Mouse (Mus musculus) MEL (cell line): ENCODE results near the gene Cadm4. TPM values are rescaled to one million over a fixed set of nuclear protein-coding genes. Genes with fewer than 3 reads are reported as not detected.
"Not testable (repeated sequence)": the region's sequence is repeated elsewhere in the genome, so short reads cannot be mapped to it uniquely, and the experiment has no call there.

Experiments
- DNase-seq: peaks from one replicate; pipeline ENCODE4 v3.0.0; 2011; ENCODE audit warnings: low read depth, low spot score
- H3K27ac ChIP-seq: 2 replicates; pipeline ENCODE4 v1.5.1; 2012; ENCODE audit warnings: low read depth, mild to moderate bottlenecking, control low read depth, low read length, moderate library complexity; ENCODE audit not compliant: control insufficient read depth
- H3K27me3 ChIP-seq, 2 experiments: fragments of 150-350 bp in 1 of 2; sonication (generic) in 1 of 2; 2 replicates each; pipeline ENCODE4 v1.6.1; 2012; ENCODE audit warnings: low read length in 2 of 2, mild to moderate bottlenecking in 2 of 2, improper control_type of control experiment in 1 of 2, moderate library complexity in 1 of 2; ENCODE audit not compliant: insufficient read depth in 2 of 2, control insufficient read depth in 1 of 2
- H3K36me3 ChIP-seq, 2 experiments: 2 replicates each; pipeline ENCODE4 v1.6.1; 2012 to 2014; ENCODE audit warnings: low read length in 2 of 2, improper control_type of control experiment in 1 of 2, inconsistent platforms in 1 of 2, mild to moderate bottlenecking in 1 of 2; ENCODE audit not compliant: insufficient read depth in 2 of 2, control insufficient read depth in 1 of 2
- H3K4me1 ChIP-seq, 2 experiments: fragments of 150-350 bp in 1 of 2; sonication (generic) in 1 of 2; 2 replicates each; pipeline ENCODE4 v1.6.1; 2012; ENCODE audit warnings: low read length in 2 of 2, improper control_type of control experiment in 1 of 2, mild to moderate bottlenecking in 1 of 2; ENCODE audit not compliant: insufficient read depth in 2 of 2, control insufficient read depth in 1 of 2
- H3K4me3 ChIP-seq, 2 experiments: fragments of 150-350 bp in 1 of 2; sonication (generic) in 1 of 2; 2 replicates each; pipeline ENCODE4 v1.5.1; 2012; ENCODE audit warnings: low read depth in 2 of 2, low read length in 2 of 2, mild to moderate bottlenecking in 2 of 2, moderate library complexity in 2 of 2, control low read depth in 1 of 2, improper control_type of control experiment in 1 of 2; ENCODE audit not compliant: control insufficient read depth in 1 of 2, insufficient read depth in 1 of 2
- H3K79me2 ChIP-seq: 2 replicates; pipeline ENCODE4 v1.6.1; 2012; ENCODE audit warnings: mild to moderate bottlenecking, low read length, moderate library complexity; ENCODE audit not compliant: control insufficient read depth, poor library complexity, insufficient read depth
- H3K9ac ChIP-seq: 2 replicates; pipeline ENCODE4 v1.6.1; 2012; ENCODE audit warnings: low read depth, mild to moderate bottlenecking, control low read depth, low read length, moderate library complexity; ENCODE audit not compliant: control insufficient read depth, poor library complexity, severe bottlenecking
- H3K9me3 ChIP-seq: fragments of 150-350 bp; sonication (generic); replicated peaks from 2 replicates; pipeline ENCODE4 v1.6.1; 2012; ENCODE audit warnings: mild to moderate bottlenecking, low read length, improper control_type of control experiment, moderate library complexity; ENCODE audit not compliant: insufficient read depth
- CHD1 ChIP-seq: IDR thresholded peaks from 2 replicates; pipeline ENCODE4 v1.6.1; 2012; ENCODE audit warnings: low read depth, mild to moderate bottlenecking, inconsistent platforms, low read length, improper control_type of control experiment
- CHD2 ChIP-seq: IDR thresholded peaks from 2 replicates; pipeline ENCODE4 v1.6.1; 2011; ENCODE audit warnings: low read length, improper control_type of control experiment
- CTCF ChIP-seq, 3 experiments: IDR thresholded peaks in 2 of 3; conservative IDR thresholded peaks in 1 of 3; 2 replicates each; pipeline ENCODE4 v1.5.1; 2011 to 2012; ENCODE audit warnings: low read length in 3 of 3, low read depth in 2 of 3, mild to moderate bottlenecking in 2 of 3, improper control_type of control experiment in 1 of 3, inconsistent platforms in 1 of 3, mixed read lengths in 1 of 3, moderate library complexity in 1 of 3; ENCODE audit not compliant: control insufficient read depth in 1 of 3, insufficient read depth in 1 of 3, poor library complexity in 1 of 3, severe bottlenecking in 1 of 3
- E2F4 ChIP-seq: IDR thresholded peaks from 2 replicates; pipeline ENCODE4 v1.6.1; 2011; ENCODE audit warnings: low read depth, low read length, improper control_type of control experiment, borderline replicate concordance
- ELF1 ChIP-seq: IDR thresholded peaks from 2 replicates; pipeline ENCODE4 v1.6.1; 2014; ENCODE audit warnings: low read depth, mild to moderate bottlenecking, inconsistent platforms, low read length, improper control_type of control experiment, moderate library complexity
- ETS1 ChIP-seq: IDR thresholded peaks from 2 replicates; pipeline ENCODE4 v1.6.1; 2012; ENCODE audit warnings: low read depth, mild to moderate bottlenecking, inconsistent platforms, low read length, improper control_type of control experiment, moderate library complexity
- GABPA ChIP-seq: IDR thresholded peaks from 2 replicates; pipeline ENCODE4 v1.6.1; 2012; ENCODE audit warnings: low read depth, mild to moderate bottlenecking, inconsistent platforms, low read length, improper control_type of control experiment, moderate library complexity
- GATA1 ChIP-seq: IDR thresholded peaks from 2 replicates; pipeline ENCODE4 v1.6.1; 2011; ENCODE audit warnings: low read depth, low read length, improper control_type of control experiment
- HCFC1 ChIP-seq: IDR thresholded peaks from 2 replicates; pipeline ENCODE4 v1.6.1; 2012; ENCODE audit warnings: low read depth, mild to moderate bottlenecking, inconsistent platforms, low read length, improper control_type of control experiment, moderate library complexity
- KAT2A ChIP-seq: conservative IDR thresholded peaks from 2 replicates; pipeline ENCODE4 v1.6.1; 2012; ENCODE audit warnings: low read depth, low read length, improper control_type of control experiment, inconsistent platforms
- MAZ ChIP-seq: IDR thresholded peaks from 2 replicates; pipeline ENCODE4 v1.6.1; 2012; ENCODE audit warnings: low read depth, mild to moderate bottlenecking, inconsistent platforms, low read length, improper control_type of control experiment
- MEF2A ChIP-seq: IDR thresholded peaks from 2 replicates; pipeline ENCODE4 v1.6.1; 2014; ENCODE audit warnings: low read depth, mild to moderate bottlenecking, inconsistent platforms, low read length, improper control_type of control experiment; ENCODE audit not compliant: poor library complexity, insufficient replicate concordance, severe bottlenecking; ENCODE audit errors: extremely low read depth
- MXI1 ChIP-seq: IDR thresholded peaks from 2 replicates; pipeline ENCODE4 v1.6.1; 2011; ENCODE audit warnings: mild to moderate bottlenecking, low read depth, low read length, improper control_type of control experiment
- MYB ChIP-seq: IDR thresholded peaks from 2 replicates; pipeline ENCODE4 v1.6.1; 2011; ENCODE audit warnings: mild to moderate bottlenecking, low read depth, low read length, improper control_type of control experiment
- MYC ChIP-seq: IDR thresholded peaks from 2 replicates; pipeline ENCODE4 v1.6.1; 2011; ENCODE audit warnings: low read depth, mild to moderate bottlenecking, low read length, improper control_type of control experiment, moderate library complexity
- NRF1 ChIP-seq: IDR thresholded peaks from 2 replicates; pipeline ENCODE4 v1.6.1; 2014; ENCODE audit warnings: low read depth, mild to moderate bottlenecking, inconsistent platforms, low read length, improper control_type of control experiment, moderate library complexity; ENCODE audit not compliant: poor library complexity, insufficient read depth, severe bottlenecking
- POLR2AphosphoS5 ChIP-seq: IDR thresholded peaks from 2 replicates; pipeline ENCODE4 v1.6.1; 2012; ENCODE audit warnings: low read depth, borderline replicate concordance, mild to moderate bottlenecking, inconsistent platforms, low read length, moderate library complexity, mixed read lengths
- TAL1 ChIP-seq: IDR thresholded peaks from 2 replicates; pipeline ENCODE4 v1.6.1; 2012; ENCODE audit warnings: mild to moderate bottlenecking, inconsistent platforms, low read length, moderate library complexity, mixed read lengths
- TBP ChIP-seq: IDR thresholded peaks from 2 replicates; pipeline ENCODE4 v1.8.0; 2011; ENCODE audit warnings: low read depth, low read length, improper control_type of control experiment
- TCF12 ChIP-seq: IDR thresholded peaks from 2 replicates; pipeline ENCODE4 v1.6.1; 2014; ENCODE audit warnings: low read depth, mild to moderate bottlenecking, inconsistent platforms, low read length, improper control_type of control experiment, moderate library complexity
- UBTF ChIP-seq: IDR thresholded peaks from 2 replicates; pipeline ENCODE4 v1.6.1; 2012; ENCODE audit warnings: low read depth, mild to moderate bottlenecking, inconsistent platforms, low read length, improper control_type of control experiment, moderate library complexity, borderline replicate concordance; ENCODE audit not compliant: insufficient read depth
- ZC3H11A ChIP-seq: IDR thresholded peaks from 2 replicates; pipeline ENCODE4 v1.6.1; 2012; ENCODE audit warnings: low read depth, mild to moderate bottlenecking, inconsistent platforms, low read length, improper control_type of control experiment
- ZKSCAN1 ChIP-seq: IDR thresholded peaks from 2 replicates; pipeline ENCODE4 v1.6.1; 2012; ENCODE audit warnings: low read depth, mild to moderate bottlenecking, inconsistent platforms, low read length, improper control_type of control experiment, moderate library complexity
- ZNF384 ChIP-seq: IDR thresholded peaks from 2 replicates; pipeline ENCODE4 v1.6.1; 2012; ENCODE audit warnings: low read depth, mild to moderate bottlenecking, inconsistent platforms, low read length, improper control_type of control experiment
- polyA plus RNA-seq, 2 experiments: library from polyadenylated mRNA; stranded (reverse) in 1 of 2; unstranded in 1 of 2; fragments of >175 nt in 1 of 2; fragments of >200 nt in 1 of 2; gene quantifications; 2 replicates each; pipeline versions ENCODE4 v1.2.1 to v1.2.4; 2012; ENCODE audit warnings: low replicate concordance in 2 of 2, low read depth in 1 of 2; ENCODE audit not compliant: insufficient read length in 2 of 2, insufficient read depth in 1 of 2, missing spikeins in 1 of 2
- total RNA-seq: library from RNA; depleted of rRNA; stranded (reverse); fragments of 300-350 nt; gene quantifications from 2 replicates; pipeline ENCODE4 v1.2.3, GENCODE M21; 2012

The Cadm4 gene
- total and polyA plus RNA-seq, 3 experiments = 0.12 to 0.38 TPM; not detected in 1

GRCm38 (mm10) chr7:24482208-24483020 lies 591 bp downstream of the Cadm4 start:
- Histone ChIP-seq H3K36me3 (no peaks in the 10 kb centered on the region), H3K4me3 (no peak overlapping the region; a peak in 1 of 4 replicates), H3K9me3 (no peaks in the 10 kb centered on the region), H3K27me3 (peaks cover 1 to 2% of the 10 kb centered on the region in 2 experiments; a peak in 2 of 4 replicates), H3K4me1 (no peaks in the 10 kb centered on the region; a peak in 2 of 4 replicates), H3K27ac (no peak overlapping the region), H3K9ac (no peak overlapping the region), H3K79me2 (no peaks in the 10 kb centered on the region)
- no peak for DNase-seq
- no peak for TF ChIP-seq ZKSCAN1
- no peak for TF ChIP-seq E2F4
- no peak for TF ChIP-seq CHD2
- no peak for TF ChIP-seq ETS1
- TF ChIP-seq TCF12 = no peak
- TF ChIP-seq POLR2AphosphoS5 = no peak
- no peak for TF ChIP-seq MYC
- TF ChIP-seq ELF1 = no peak
- TF ChIP-seq TAL1 = no peak

DNA sequence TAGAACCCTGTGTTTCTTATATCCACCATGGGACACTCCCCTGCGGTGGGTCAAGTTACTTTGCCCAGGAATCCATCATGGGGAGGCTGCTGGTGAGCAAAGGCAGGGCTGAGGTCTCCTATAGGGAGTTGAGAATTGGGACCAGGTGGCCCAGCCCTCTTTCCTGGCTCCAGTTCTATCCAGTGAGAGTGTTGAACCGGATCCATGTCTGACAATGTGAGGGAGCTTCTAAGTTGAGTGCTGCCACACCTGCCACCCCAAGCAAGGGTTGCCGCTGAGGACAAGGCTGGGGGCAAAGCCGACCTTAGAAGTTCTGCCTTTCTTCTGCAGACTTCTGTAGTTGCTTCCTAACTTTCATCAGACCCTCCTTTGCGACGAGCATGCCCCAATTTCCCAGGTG lies 1.5 kb downstream of the Cadm4 start:
- H3K27ac ChIP-seq, H3K27me3 ChIP-seq, H3K9me3 ChIP-seq, H3K4me3 ChIP-seq, H3K79me2 ChIP-seq, H3K36me3 ChIP-seq, H3K4me1 ChIP-seq, H3K9ac ChIP-seq, DNase-seq: not testable (repeated sequence)

GRCm38 (mm10) chr7:24485481-24485880 lies 3.7 kb downstream of the Cadm4 start:
- Histone ChIP-seq H3K9me3 (no peaks in the 10 kb centered on the region), H3K4me3 (no peak overlapping the region), H3K36me3 (no peaks in the 10 kb centered on the region), H3K27ac (no peak overlapping the region), H3K79me2 (no peaks in the 10 kb centered on the region), H3K4me1 (no peaks in the 10 kb centered on the region; a peak in 2 of 4 replicates), H3K9ac (no peak overlapping the region), H3K27me3 (peaks cover 2 to 6% of the 10 kb centered on the region in 2 experiments; a peak in 3 of 4 replicates)
- no peak for DNase-seq
- TF ChIP-seq NRF1 = no peak
- no peak for TF ChIP-seq HCFC1
- TF ChIP-seq ELF1 = no peak
- TF ChIP-seq MYB = no peak
- no peak for TF ChIP-seq MAZ
- TF ChIP-seq GABPA = no peak
- TF ChIP-seq MXI1 = no peak
- TF ChIP-seq KAT2A = no peak
- no peak for TF ChIP-seq UBTF
- no peak for TF ChIP-seq ZKSCAN1
- no peak for TF ChIP-seq CHD1
- TF ChIP-seq TBP = no peak
- no peak for TF ChIP-seq ZNF384
- TF ChIP-seq MEF2A = no peak
- no peak for TF ChIP-seq MYC
- no peak for TF ChIP-seq GATA1
- TF ChIP-seq ZC3H11A = no peak
- TF ChIP-seq ETS1 = no peak
- TF ChIP-seq CTCF (IDR thresholded peaks at IDR 0.05 in 2 of 3, conservative IDR thresholded peaks at IDR 0.05 in 1 of 3; ENCODE audit: control insufficient read depth in 1 of 3, insufficient read depth in 1 of 3, low read depth in 2 of 3, low read length in 3 of 3, poor library complexity in 1 of 3, severe bottlenecking in 1 of 3) = no peak
